Mouse (Mus musculus) forebrain, embryonic 10.5 days (tissue): ENCODE measurements around the gene Ggt5. TPM values are rescaled to one million over a fixed set of nuclear protein-coding genes. Genes with fewer than 3 reads are reported as not detected.
A peak's percentile ranks its signal among the peaks of the same experiment; 100 is the strongest.

Experiments
- DNase-seq: peaks from one replicate; pipeline ENCODE4 v3.0.0-alpha.2; 2017; ENCODE audit warnings: low spot score; ENCODE audit errors: extremely low spot score
- H3K27ac ChIP-seq: fragments of 300-500 bp; sonication (generic); 2 replicates; pipeline ENCODE4 v1.5.1; 2016; ENCODE audit warnings: mild to moderate bottlenecking
- H3K27me3 ChIP-seq: fragments of 300-500 bp; sonication (generic); 2 replicates; pipeline ENCODE4 v1.6.1; 2016; ENCODE audit warnings: mild to moderate bottlenecking; ENCODE audit not compliant: poor library complexity, severe bottlenecking
- H3K36me3 ChIP-seq: fragments of 300-500 bp; sonication (generic); replicated peaks from 2 replicates; pipeline ENCODE4 v1.6.1; 2016; ENCODE audit warnings: mild to moderate bottlenecking, moderate library complexity
- H3K4me1 ChIP-seq: fragments of 300-500 bp; sonication (generic); 2 replicates; pipeline ENCODE4 v1.6.1; 2016
- H3K4me3 ChIP-seq: fragments of 300-500 bp; sonication (generic); 2 replicates; pipeline ENCODE4 v1.5.1; 2016; ENCODE audit warnings: mild to moderate bottlenecking, moderate library complexity
- H3K9me3 ChIP-seq: fragments of 300-500 bp; sonication (generic); 2 replicates; pipeline ENCODE4 v1.6.1; 2016; ENCODE audit warnings: mild to moderate bottlenecking, moderate library complexity
- WGBS: fragments of 180-500 bp; shearing (Covaris S2); methylation state at CpG from one replicate; pipeline ENCODE4 v1.1.7; 2016; 5-methylcytosine and 5-hydroxymethylcytosine counted together
- polyA plus RNA-seq: library from polyadenylated mRNA; unstranded; fragments of >200 nt; fragmentation: Nextera tagmentation; extraction: Ambion mirVana; gene quantifications from 2 replicates; pipeline ENCODE4 v1.2.1, GENCODE M21; 2016

Ggt5 gene
- polyA plus RNA-seq, 1 experiment from 2014 or later, result 0.97 TPM

GRCm38 (mm10) chr10:75570981-75571657 lies 18.0 kb upstream of the Ggt5 start:
- Histone ChIP-seq H3K27me3 (peaks cover 39% of the 10 kb centered on the region), H3K36me3 (no peaks in the 10 kb centered on the region), H3K4me3 (no peak overlapping the region), H3K9me3 (no peaks in the 10 kb centered on the region), H3K4me1 (peaks cover 49% of the 10 kb centered on the region), H3K27ac (0 out of 2 replicates have a peak overlapping the region, but pooled peaks have one; percentile 9)
- no peak for DNase-seq
- 23% methylated on average over 10 of the region's 10 CpGs for WGBS

- DNase-seq, result no peak
- Histone ChIP-seq H3K27ac (0 out of 2 replicates have a peak overlapping the region, but pooled peaks have one; percentile 9), H3K4me3 (no peak overlapping the region), H3K36me3 (no peaks in the 10 kb centered on the region), H3K9me3 (no peaks in the 10 kb centered on the region), H3K27me3 (peaks cover 39% of the 10 kb centered on the region), H3K4me1 (peaks cover 47% of the 10 kb centered on the region)
- WGBS, result 43% methylated on average over 9 of the region's 9 CpGs
Measured at GRCm38 (mm10) chr10:75571937-75572336, 17.2 kb upstream of the Ggt5 start.

GRCm38 (mm10) chr10:75573181-75573580 lies 16.0 kb upstream of the Ggt5 start:
- WGBS, result 52% methylated on average over 10 of the region's 10 CpGs
- Histone ChIP-seq H3K27ac (no peak overlapping the region), H3K27me3 (peaks cover 31% of the 10 kb centered on the region), H3K36me3 (no peaks in the 10 kb centered on the region), H3K9me3 (no peaks in the 10 kb centered on the region), H3K4me1 (peaks cover 43% of the 10 kb centered on the region), H3K4me3 (no peak overlapping the region)
- no peak for DNase-seq

GRCm38 (mm10) chr10:75573965-75574364 lies 15.2 kb upstream of the Ggt5 start:
- 92% methylated on average over 9 of the region's 9 CpGs for WGBS
- Histone ChIP-seq H3K9me3 (no peaks in the 10 kb centered on the region), H3K27me3 (peaks cover 24% of the 10 kb centered on the region), H3K4me1 (peaks cover 35% of the 10 kb centered on the region), H3K36me3 (no peaks in the 10 kb centered on the region), H3K4me3 (no peak overlapping the region), H3K27ac (no peak overlapping the region)
- DNase-seq, result no peak

- Histone ChIP-seq H3K36me3 (no peaks in the 10 kb centered on the region), H3K27ac (no peak overlapping the region), H3K27me3 (peaks cover 2% of the 10 kb centered on the region; the same call in 1 of the 2 replicates), H3K4me3 (no peak overlapping the region), H3K9me3 (no peaks in the 10 kb centered on the region), H3K4me1 (no peaks in the 10 kb centered on the region)
- no peak for DNase-seq
- 92% methylated on average over 6 of the region's 6 CpGs for WGBS
Measured at GRCm38 (mm10) chr10:75579129-75579528, 10.0 kb upstream of the Ggt5 start.

- WGBS, result 26% methylated on average over 20 of the region's 20 CpGs
- Histone ChIP-seq H3K4me1 (peaks cover 20% of the 10 kb centered on the region), H3K36me3 (no peaks in the 10 kb centered on the region), H3K27me3 (peaks cover 19% of the 10 kb centered on the region), H3K27ac (peak overlapping the region; percentile 36; the same call in 1 of the 2 replicates), H3K9me3 (no peaks in the 10 kb centered on the region), H3K4me3 (peak overlapping the region; percentile 29)
- peak; percentile 91 for DNase-seq
Measured at GRCm38 (mm10) chr10:75585876-75586552, 3.1 kb upstream of the Ggt5 start.

GRCm38 (mm10) chr10:75586553-75586879 lies 2.6 kb upstream of the Ggt5 start:
- no peak overlapping the region for H3K4me3 ChIP-seq
- H3K27ac ChIP-seq, result peak overlapping the region; percentile 36; the same call in 1 of the 2 replicates
- peaks cover 20% of the 10 kb centered on the region for H3K4me1 ChIP-seq
- 85% methylated on average over 1 of the region's 1 CpGs for WGBS
- peaks cover 19% of the 10 kb centered on the region for H3K27me3 ChIP-seq
- DNase-seq, result no peak
- H3K9me3 ChIP-seq, result no peaks in the 10 kb centered on the region
- H3K36me3 ChIP-seq, result no peaks in the 10 kb centered on the region

GRCm38 (mm10) chr10:75587781-75588180 lies 1.4 kb upstream of the Ggt5 start:
- no peaks in the 10 kb centered on the region for H3K36me3 ChIP-seq
- no peaks in the 10 kb centered on the region for H3K9me3 ChIP-seq
- no peak for DNase-seq
- peaks cover 19% of the 10 kb centered on the region for H3K27me3 ChIP-seq
- WGBS, result 87% methylated on average over 4 of the region's 4 CpGs
- H3K4me1 ChIP-seq, result peaks cover 20% of the 10 kb centered on the region
- H3K27ac ChIP-seq, result no peak overlapping the region
- no peak overlapping the region for H3K4me3 ChIP-seq

GRCm38 (mm10) chr10:75588336-75588735 lies 804 bp upstream of the Ggt5 start:
- WGBS, result 82% methylated on average over 5 of the region's 5 CpGs
- no peaks in the 10 kb centered on the region for H3K36me3 ChIP-seq
- no peak overlapping the region for H3K4me3 ChIP-seq
- peaks cover 20% of the 10 kb centered on the region for H3K4me1 ChIP-seq
- DNase-seq, result no peak
- no peaks in the 10 kb centered on the region for H3K9me3 ChIP-seq
- H3K27ac ChIP-seq, result no peak overlapping the region
- peaks cover 19% of the 10 kb centered on the region for H3K27me3 ChIP-seq

- H3K27ac ChIP-seq, result peak overlapping the region; percentile 17; the same call in 1 of the 2 replicates
- H3K4me3 ChIP-seq, result no peak overlapping the region
- DNase-seq, result no peak
- H3K27me3 ChIP-seq, result peaks cover 13% of the 10 kb centered on the region
- no peaks in the 10 kb centered on the region for H3K36me3 ChIP-seq
- no peaks in the 10 kb centered on the region for H3K9me3 ChIP-seq
- WGBS, result 91% methylated on average over 16 of the region's 16 CpGs
- peaks cover 20% of the 10 kb centered on the region for H3K4me1 ChIP-seq
Measured at GRCm38 (mm10) chr10:75589651-75590050, 511 bp downstream of the Ggt5 start.

- DNase-seq, result no peak
- Histone ChIP-seq H3K9me3 (no peaks in the 10 kb centered on the region), H3K4me3 (no peak overlapping the region), H3K27me3 (no peaks in the 10 kb centered on the region), H3K36me3 (no peaks in the 10 kb centered on the region), H3K27ac (no peak overlapping the region), H3K4me1 (peaks cover 14% of the 10 kb centered on the region)
- WGBS, result 84% methylated on average over 12 of the region's 12 CpGs
Measured at GRCm38 (mm10) chr10:75591211-75591894, 2.2 kb downstream of the Ggt5 start.

GRCm38 (mm10) chr10:75592585-75592984 lies 3.4 kb downstream of the Ggt5 start:
- H3K27ac ChIP-seq, result no peak overlapping the region
- no peak overlapping the region for H3K4me3 ChIP-seq
- no peaks in the 10 kb centered on the region for H3K36me3 ChIP-seq
- peaks cover 9% of the 10 kb centered on the region for H3K9me3 ChIP-seq
- DNase-seq, result no peak
- peaks cover 11% of the 10 kb centered on the region for H3K4me1 ChIP-seq
- WGBS, result 81% methylated on average over 7 of the region's 7 CpGs
- no peaks in the 10 kb centered on the region for H3K27me3 ChIP-seq

GRCm38 (mm10) chr10:75595981-75596380 lies 6.8 kb downstream of the Ggt5 start:
- H3K4me1 ChIP-seq, result no peaks in the 10 kb centered on the region
- 89% methylated on average over 8 of the region's 8 CpGs for WGBS
- no peaks in the 10 kb centered on the region for H3K27me3 ChIP-seq
- H3K36me3 ChIP-seq, result no peaks in the 10 kb centered on the region
- peaks cover 19% of the 10 kb centered on the region for H3K9me3 ChIP-seq
- no peak for DNase-seq
- no peak overlapping the region for H3K27ac ChIP-seq
- no peak overlapping the region for H3K4me3 ChIP-seq
